Mouse (Mus musculus) CD8-positive naive resting alpha-beta T cell, adult 2 months (primary cell): ENCODE data around the gene Hist1h2ah.

Experiments used
- DNase-seq, 2 experiments: peaks; one replicate each; pipeline ENCODE4 v3.0.0; 2022; ENCODE audit warnings: low read depth in 2 of 2, low spot score in 2 of 2

Gene Hist1h2ah

GRCm38 (mm10) chr13:22039951-22040463 lies 4.6 kb upstream of the Hist1h2ah start:
- DNase-seq, result no peak

GRCm38 (mm10) chr13:22039364-22039763 lies 4.0 kb upstream of the Hist1h2ah start:
- DNase-seq, result no peak

DNA sequence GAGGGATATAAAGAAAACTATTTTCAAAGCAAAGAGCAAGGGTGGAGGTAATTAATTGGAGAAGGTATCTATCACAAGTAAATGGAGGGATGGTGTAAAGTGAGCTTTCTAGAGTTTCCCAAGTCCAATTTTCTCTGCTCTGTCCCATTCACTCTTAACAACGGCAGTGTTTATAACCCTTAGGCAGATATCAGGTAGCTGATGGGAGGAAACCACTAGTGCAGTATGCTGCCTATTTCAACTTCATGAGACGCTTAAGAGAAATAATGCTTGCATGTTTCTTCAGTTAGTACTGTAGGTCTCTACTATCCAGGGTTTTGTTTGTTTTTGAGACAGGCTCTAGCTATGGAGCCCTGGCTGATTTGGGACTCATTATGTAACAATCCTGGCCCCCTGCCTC lies 2.0 kb upstream of the Hist1h2ah start:
- DNase-seq, result no peak

DNA sequence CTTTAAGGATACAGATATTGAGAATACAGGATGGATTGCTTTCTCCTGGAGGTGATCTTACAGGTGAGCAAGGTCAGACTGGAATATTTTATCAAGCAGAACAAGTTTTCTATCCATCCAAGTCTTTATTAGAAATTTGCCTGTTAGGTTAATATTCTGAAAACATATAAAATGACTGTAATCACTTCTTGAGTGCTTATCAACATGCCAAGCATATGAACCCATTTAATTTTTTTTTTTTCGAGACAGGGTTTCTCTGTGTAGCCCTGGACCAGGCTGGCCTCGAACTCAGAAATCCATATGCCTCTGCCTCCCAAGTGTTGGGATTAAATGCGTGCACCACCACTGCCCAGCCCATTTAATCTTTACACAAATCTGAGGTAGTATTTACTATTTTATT lies 1.6 kb upstream of the Hist1h2ah start:
- DNase-seq, result no peak

DNA sequence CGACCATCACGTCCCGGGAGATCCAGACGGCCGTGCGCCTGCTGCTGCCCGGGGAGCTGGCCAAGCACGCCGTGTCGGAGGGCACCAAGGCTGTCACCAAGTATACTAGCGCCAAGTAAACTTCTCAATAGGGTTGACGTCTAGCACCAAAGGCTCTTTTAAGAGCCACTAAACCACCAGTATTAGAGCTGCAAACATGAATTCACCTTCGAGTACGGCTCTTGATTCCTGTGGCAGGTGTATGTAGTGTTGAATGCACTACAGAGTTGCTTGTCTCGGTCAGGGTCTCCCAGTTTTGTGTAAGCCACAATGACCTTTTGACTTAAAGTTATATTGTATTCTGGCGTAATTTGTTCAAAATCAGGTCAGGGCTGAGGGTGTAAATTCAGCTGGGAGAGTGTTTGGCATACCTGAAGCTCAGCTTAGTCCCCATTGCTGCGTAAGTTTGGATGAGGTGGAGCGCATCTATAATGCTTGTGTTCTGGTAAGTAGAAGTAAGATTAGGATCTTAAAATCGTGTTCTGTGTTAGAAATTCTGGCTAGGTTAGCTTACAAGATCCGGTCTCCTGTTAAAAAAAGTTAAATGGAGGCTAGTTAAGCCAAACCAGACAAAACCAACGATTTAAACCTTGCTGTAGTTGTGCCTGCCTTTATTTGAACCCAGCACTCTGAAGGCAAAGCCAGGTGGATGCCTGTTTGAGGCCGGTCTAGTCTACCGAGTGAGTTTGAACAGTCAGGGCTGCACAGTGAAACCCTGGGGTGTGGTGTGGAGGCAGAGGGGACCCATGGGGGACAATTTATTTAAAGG lies 985 bp upstream of the Hist1h2ah start:
- DNase-seq, result no peak

GRCm38 (mm10) chr13:22034443-22035266 lies 713 bp downstream of the Hist1h2ah start:
- DNase-seq, result no peak

GRCm38 (mm10) chr13:22033741-22034442 lies 1.5 kb downstream of the Hist1h2ah start:
- DNase-seq, result no peak

GRCm38 (mm10) chr13:22030493-22030892 lies 4.9 kb downstream of the Hist1h2ah start:
- peak in 1 of 2 experiments; percentile 54 for DNase-seq

DNA sequence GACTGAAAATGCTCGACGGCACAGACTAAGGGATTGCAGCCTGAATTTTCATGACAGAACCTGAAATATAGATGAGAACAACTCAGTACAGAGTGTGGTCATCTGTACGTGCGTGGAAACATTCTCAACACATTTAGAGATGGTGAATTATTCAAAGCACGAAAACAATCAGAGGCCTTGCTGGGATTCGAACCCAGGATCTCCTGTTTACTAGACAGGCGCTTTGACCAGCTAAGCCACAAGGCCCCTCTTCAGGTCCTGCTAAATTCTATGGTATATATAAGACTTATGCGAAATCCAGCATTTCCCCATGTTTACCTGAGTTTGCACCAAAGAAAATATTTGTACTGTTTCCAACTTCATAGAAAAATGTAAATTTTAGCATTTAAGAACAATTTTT lies 5.4 kb downstream of the Hist1h2ah start:
- no peak for DNase-seq

- peak; percentile 89 to 91 for DNase-seq
Measured at GRCm38 (mm10) chr13:22028673-22029460, 6.5 kb downstream of the Hist1h2ah start.

DNA sequence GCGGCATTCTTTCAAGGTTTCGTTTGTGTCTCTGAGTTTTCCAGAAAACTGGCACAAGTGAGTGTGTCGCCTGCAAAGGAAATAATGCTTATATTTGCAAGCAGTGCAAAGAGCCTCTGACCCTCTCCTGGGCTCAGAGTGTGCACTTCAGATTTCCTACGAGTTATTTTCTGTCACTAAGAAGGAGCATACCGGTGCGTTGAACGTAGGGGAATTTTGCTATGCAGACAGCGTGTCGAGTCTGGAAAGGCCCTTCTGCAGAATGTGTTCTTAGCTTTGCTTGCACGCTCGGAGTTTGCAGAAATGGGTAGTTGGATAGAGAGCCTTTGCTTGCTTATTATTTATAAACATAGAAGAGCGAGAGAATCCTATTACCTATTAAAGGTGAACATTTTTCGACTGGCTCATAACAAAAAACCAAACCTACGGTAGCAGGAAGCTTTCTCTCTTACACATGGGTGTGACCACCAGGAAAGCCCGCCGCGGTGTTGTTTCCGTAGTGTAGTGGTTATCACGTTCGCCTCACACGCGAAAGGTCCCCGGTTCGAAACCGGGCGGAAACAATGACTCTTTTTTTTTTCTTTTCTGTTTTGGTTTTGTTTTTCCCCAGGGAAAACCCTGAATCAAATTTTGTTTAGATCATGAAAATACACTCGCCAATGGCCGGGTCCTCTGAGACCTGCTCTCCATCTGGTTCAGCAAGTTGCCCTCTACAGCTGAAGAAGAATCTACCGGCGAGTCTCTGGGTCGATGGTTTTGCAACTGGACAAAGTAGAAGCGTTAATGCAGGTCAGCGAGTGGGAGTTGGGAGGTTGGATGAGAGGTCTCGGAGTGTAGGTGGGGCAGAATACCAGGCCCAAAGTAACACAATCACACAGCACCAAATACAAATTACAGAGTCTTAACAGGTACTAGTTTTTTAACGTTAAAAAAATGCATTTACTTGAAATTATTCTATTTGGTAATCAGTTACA lies 9.0 kb downstream of the Hist1h2ah start:
- peak; percentile 87 for DNase-seq

DNA sequence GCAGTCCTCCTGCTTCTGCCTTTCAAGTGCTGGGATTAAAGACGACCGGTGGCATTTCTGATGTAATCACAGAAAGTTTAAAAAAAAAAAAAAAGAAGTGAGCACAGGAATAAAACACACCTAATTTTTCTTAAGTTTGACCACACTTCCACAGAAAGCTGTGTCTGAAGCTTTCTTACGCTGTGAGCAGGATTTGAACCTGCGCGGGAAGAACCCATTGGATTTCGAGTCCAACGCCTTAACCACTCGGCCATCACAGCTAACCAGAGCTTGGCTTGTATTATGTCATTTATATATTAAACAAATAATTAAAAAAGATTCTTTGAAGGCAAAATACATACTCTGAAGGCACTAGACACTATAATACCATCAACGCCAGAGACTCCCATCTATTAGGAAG lies 13.1 kb downstream of the Hist1h2ah start:
- peak; percentile 57 to 70 for DNase-seq

GRCm38 (mm10) chr13:22021581-22021980 lies 13.8 kb downstream of the Hist1h2ah start:
- DNase-seq, result no peak

DNA sequence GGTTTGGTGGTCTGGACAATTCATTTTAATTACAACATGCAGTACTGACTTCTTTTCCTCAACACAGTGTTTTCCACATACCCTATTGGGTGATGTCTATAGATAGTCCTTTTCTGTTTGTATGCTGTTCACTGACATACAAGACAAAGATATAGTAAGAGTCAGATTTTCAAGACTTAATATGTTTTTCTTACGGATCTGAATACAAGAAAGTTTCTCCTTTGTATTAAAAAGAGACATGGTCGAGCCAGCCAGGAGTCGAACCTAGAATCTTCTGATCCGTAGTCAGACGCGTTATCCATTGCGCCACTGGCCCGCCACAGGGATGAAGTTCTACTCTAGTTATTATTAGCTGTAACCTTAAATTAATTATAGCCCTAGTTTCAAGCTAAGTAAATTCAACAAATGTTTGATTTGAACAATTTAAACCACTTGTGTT lies 14.4 kb downstream of the Hist1h2ah start:
- peak in 1 of 2 experiments; percentile 39 for DNase-seq

DNA sequence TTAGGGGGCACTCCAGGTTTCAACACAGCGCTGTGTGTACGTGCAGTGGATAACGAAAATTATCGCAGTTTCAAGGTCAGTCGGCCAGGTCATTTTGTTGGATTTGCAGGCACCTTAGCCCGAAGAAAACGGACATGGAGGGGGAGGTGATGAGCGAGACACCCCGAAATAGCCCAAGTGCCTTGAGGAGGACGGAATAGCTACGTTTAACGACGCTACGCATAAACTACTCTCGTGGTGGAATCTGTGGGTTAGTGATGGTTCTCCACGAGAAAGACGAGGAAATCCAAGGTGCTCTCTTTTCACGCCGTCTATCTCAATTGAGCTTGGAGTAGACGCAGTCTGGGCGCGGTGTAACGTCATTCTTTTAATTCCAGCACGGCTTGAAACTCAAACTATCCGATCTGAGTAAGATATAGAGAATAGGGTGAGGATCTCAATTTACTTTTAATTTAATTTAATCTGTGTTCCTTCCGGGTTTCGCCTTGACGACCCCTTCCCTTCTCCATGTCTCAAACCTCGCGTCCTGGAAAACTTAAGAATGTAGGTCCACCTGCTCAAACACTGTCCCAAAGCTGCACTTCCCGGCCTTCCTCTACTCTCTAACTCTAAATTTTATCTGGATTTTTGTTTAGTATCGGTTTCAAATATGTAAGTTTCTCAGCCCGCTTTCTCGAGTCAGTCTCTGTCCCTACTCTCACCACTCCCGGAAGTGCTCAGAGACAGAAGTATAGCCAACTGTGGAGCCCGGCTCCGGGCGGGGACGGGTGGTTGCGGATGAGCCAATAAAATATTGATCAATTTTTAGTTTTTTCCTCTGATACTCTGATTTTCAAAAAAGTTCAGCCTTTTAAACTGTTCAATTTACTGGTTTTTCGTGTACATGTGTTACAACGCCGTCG lies 15.2 kb downstream of the Hist1h2ah start:
- no peak for DNase-seq

DNA sequence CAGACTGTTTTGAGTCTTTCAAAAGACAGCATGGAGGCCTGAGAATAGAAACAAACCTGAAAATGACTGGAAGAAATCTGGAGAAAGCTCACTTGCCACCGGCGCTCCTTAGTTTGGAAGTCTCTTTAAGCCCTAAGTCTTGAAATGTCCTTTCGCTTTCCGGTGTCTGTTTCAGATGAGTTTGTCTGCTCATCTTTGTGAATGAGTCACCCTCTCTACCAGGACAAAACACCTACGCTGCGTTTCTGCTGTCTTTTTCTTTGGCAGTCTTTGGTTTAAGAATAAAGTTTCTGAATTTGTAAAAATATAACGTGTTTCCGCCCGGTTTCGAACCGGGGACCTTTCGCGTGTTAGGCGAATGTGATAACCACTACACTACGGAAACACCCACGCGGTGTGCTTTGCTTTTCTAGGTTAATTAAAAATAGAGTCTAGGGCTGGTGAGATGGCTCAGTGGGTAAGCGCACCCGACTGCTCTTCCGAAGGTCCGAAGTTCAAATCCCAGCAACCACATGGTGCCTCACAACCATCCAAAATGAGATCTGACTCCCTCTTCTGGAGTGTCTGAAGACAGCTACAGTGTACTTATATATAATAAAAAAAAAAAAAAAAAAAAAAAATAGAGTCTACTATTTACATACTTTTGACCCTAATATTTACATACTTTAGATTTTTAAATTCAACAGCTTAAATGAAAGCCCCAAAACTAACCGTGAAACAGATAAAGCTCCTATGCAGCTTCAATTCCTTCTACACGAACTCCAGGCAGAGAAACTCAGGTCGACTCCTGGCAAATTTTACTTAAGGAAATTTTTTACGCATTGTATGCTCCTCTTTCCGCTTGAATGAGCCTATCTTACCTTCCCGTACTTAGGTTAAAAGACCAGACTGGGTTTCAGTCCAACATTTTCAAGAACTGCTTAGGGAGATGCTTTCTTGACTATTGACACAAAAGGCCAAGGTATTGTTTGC lies 19.6 kb downstream of the Hist1h2ah start:
- DNase-seq, result peak; percentile 88 to 91

DNA sequence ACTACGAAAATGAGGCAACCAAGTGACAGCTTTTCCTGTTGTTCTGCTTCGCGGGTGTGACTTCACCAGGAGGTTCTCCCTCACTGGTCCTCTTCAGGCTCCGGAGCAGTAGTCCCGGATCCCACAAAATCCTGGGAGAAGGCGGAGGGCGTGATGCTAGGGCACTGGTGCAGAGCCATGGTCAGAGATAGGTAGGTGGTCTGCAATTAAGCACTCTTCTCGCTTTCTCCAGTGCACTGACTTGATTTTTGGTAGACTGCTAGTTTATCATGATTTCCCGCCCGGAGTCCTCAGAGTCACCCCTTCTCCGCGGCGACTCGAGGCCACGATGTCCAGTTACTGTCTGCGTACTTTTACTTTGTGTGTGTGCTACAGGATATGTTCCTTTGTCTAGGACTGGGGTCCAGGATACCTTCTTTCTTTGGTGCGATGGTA lies 20.9 kb downstream of the Hist1h2ah start:
- no peak for DNase-seq
